Mouse (Mus musculus) liver, embryonic 14.5 days (tissue): ENCODE measurements around the gene Arhgef12. TPM values are rescaled to one million over a fixed set of nuclear protein-coding genes. Genes with fewer than 3 reads are reported as not detected.

Source experiments
- ATAC-seq: fragments of 200-750 bp; cut with Nextera tagmentation; 2 replicates; pipeline ENCODE4 v1.8.0; 2017; ENCODE audit warnings: moderate number of reproducible peaks, mild to moderate bottlenecking, moderate library complexity; ENCODE audit not compliant: insufficient read depth
- DNase-seq, 3 experiments: peaks; one replicate each; pipeline ENCODE4 v3.0.0-alpha.2; 2012 to 2013; ENCODE audit warnings: low read depth in 3 of 3, low spot score in 3 of 3
- H3K27ac ChIP-seq: fragments of 300-500 bp; sonication (generic); 2 replicates; pipeline ENCODE4 v1.5.1; 2014; ENCODE audit warnings: moderate library complexity, mild to moderate bottlenecking, control low read depth, inconsistent platforms
- H3K27me3 ChIP-seq: fragments of 300-500 bp; sonication (generic); 2 replicates; pipeline ENCODE4 v1.6.1; 2014; ENCODE audit warnings: mild to moderate bottlenecking, low read length, moderate library complexity; ENCODE audit not compliant: control insufficient read depth, insufficient read depth
- H3K36me3 ChIP-seq: fragments of 300-500 bp; sonication (generic); replicated peaks from 2 replicates; pipeline ENCODE4 v1.6.1; 2014; ENCODE audit warnings: low read depth; ENCODE audit not compliant: control insufficient read depth, insufficient read depth
- H3K4me1 ChIP-seq, 2 experiments: fragments of 200-500 bp in 1 of 2; fragments of 300-500 bp in 1 of 2; sonication (generic) in 1 of 2; replicated peaks; 2 replicates each; pipeline ENCODE4 v1.6.1; 2012 to 2014; ENCODE audit warnings: antibody characterized with exemption in 1 of 2, inconsistent platforms in 1 of 2, low read length in 1 of 2; ENCODE audit not compliant: control insufficient read depth in 2 of 2, insufficient read depth in 2 of 2
- H3K4me2 ChIP-seq: fragments of 300-500 bp; sonication (generic); 2 replicates; pipeline ENCODE4 v1.6.1; 2014; ENCODE audit warnings: low read depth, mild to moderate bottlenecking, control low read depth, moderate library complexity
- H3K4me3 ChIP-seq, 2 experiments: fragments of 200-500 bp in 1 of 2; fragments of 300-500 bp in 1 of 2; sonication (generic) in 1 of 2; 2 replicates each; pipeline ENCODE4 v1.5.1; 2012 to 2014; ENCODE audit warnings: low read depth in 2 of 2, low read length in 2 of 2, mild to moderate bottlenecking in 2 of 2, control low read depth in 1 of 2, inconsistent platforms in 1 of 2, moderate library complexity in 1 of 2; ENCODE audit not compliant: insufficient read depth in 1 of 2
- H3K9ac ChIP-seq: fragments of 300-500 bp; sonication (generic); replicated peaks from 2 replicates; pipeline ENCODE4 v1.6.1; 2014; ENCODE audit warnings: mild to moderate bottlenecking, control low read depth, moderate library complexity
- H3K9me3 ChIP-seq: fragments of 300-500 bp; sonication (generic); 2 replicates; pipeline ENCODE4 v1.6.1; 2016; ENCODE audit warnings: low read length, mixed read lengths; ENCODE audit not compliant: control insufficient read depth
- CTCF ChIP-seq: IDR thresholded peaks from 2 replicates; pipeline ENCODE4 v1.5.1; 2016; ENCODE audit warnings: antibody characterized with exemption, low read depth, control low read depth
- EP300 ChIP-seq: IDR thresholded peaks from 2 replicates; pipeline ENCODE4 v1.6.1; 2016; ENCODE audit warnings: antibody characterized with exemption, low read depth
- WGBS: fragments of 180-500 bp; shearing (Covaris S2); extraction: QIAGEN DNeasy Blood & Tissue Kit; methylation state at CpG from one replicate; pipeline ENCODE4 v1.1.7; 2014; ENCODE audit not compliant: insufficient replicate concordance; 5-methylcytosine and 5-hydroxymethylcytosine counted together
- polyA plus RNA-seq, 2 experiments: library from polyadenylated mRNA; depleted of rRNA in 1 of 2; stranded (reverse) in 1 of 2; unstranded in 1 of 2; fragments of >200 nt; fragmentation: Nextera tagmentation in 1 of 2; extraction: Ambion mirVana in 1 of 2; gene quantifications; 2 replicates each; pipeline versions ENCODE4 v1.2.1 to v1.2.3; 2012 to 2014

The Arhgef12 gene
- polyA plus RNA-seq, 2 experiments = 6.5 to 9.3 TPM

DNA sequence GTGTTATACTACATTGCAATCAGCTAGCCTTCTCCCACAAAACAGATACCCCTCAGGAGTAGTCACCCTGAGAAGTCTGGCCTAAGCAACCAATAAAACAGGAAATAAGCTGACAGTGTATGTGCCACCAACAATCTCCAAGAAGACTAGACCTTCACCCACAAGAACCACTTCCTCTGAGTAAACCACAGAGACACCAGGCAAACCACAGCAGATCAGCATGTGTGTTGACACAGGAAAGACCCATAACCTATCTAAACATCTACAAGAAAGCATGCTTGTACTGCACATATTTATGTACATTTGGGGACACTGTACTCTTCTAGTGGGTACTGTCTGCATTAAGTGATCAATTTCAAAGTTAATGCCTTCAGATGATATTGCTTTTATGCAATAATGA, 10.7 kb downstream of the Arhgef12 start:
- ATAC-seq = no peak
- H3K4me2 ChIP-seq = no peak overlapping the region
- H3K4me3 ChIP-seq = no peak overlapping the region
- no peaks in the 10 kb centered on the region for H3K36me3 ChIP-seq
- H3K27ac ChIP-seq = no peak overlapping the region
- peaks cover 5 to 14% of the 10 kb centered on the region in 2 experiments for H3K4me1 ChIP-seq
- no peak overlapping the region for H3K9ac ChIP-seq
- DNase-seq = no peak
- TF ChIP-seq CTCF = no peak
- TF ChIP-seq EP300 = no peak
- H3K27me3 ChIP-seq = no peaks in the 10 kb centered on the region
- no peaks in the 10 kb centered on the region for H3K9me3 ChIP-seq

GRCm38 (mm10) chr9:43094828-43095227, 12.2 kb downstream of the Arhgef12 start:
- Histone ChIP-seq H3K36me3 (no peaks in the 10 kb centered on the region), H3K4me2 (no peak overlapping the region), H3K4me1 (peaks cover 0 to 6% of the 10 kb centered on the region in 2 experiments; a peak in 3 of 4 replicates), H3K27me3 (no peaks in the 10 kb centered on the region), H3K9me3 (no peaks in the 10 kb centered on the region), H3K9ac (no peak overlapping the region), H3K4me3 (no peak overlapping the region), H3K27ac (no peak overlapping the region)
- DNase-seq = no peak
- TF ChIP-seq EP300 = no peak
- no peak for ATAC-seq
- WGBS = 66% methylated on average over 4 of the region's 4 CpGs

DNA sequence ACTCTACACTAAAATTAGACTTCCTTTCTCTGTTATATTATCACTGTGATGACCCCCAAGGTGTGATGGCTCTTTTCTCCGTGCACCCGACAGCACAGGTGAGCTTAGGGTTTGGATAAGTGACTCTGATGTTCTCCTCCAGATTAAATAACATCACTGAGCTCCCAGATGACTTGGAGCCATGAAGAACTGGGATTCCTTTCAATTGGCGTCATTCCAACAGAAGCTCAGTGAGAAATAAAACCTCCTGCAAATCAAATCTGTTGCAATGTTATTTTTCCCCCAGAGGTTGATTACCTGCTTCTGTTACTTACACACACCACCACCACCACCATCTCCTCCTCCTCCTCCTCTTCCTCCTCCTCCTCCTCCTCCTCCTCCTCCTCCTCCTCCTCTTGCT, 13.2 kb downstream of the Arhgef12 start:
- ATAC-seq (no peak), DNase-seq (no peak)
- WGBS = 67% methylated on average over 3 of the region's 3 CpGs
- Histone ChIP-seq H3K4me1 (peaks cover 0 to 3% of the 10 kb centered on the region in 2 experiments; a peak in 3 of 4 replicates), H3K36me3 (no peaks in the 10 kb centered on the region), H3K27me3 (no peaks in the 10 kb centered on the region), H3K4me3 (no peak overlapping the region), H3K9me3 (no peaks in the 10 kb centered on the region), H3K9ac (no peak overlapping the region), H3K4me2 (no peak overlapping the region), H3K27ac (no peak overlapping the region)
- TF ChIP-seq CTCF (no peak), EP300 (no peak)

- Histone ChIP-seq H3K36me3 (no peaks in the 10 kb centered on the region), H3K4me3 (no peak overlapping the region), H3K4me2 (no peak overlapping the region), H3K9me3 (no peaks in the 10 kb centered on the region), H3K27ac (no peak overlapping the region), H3K4me1 (peaks cover 0 to under 1% of the 10 kb centered on the region in 2 experiments; a peak in 1 of 4 replicates), H3K27me3 (no peaks in the 10 kb centered on the region), H3K9ac (no peak overlapping the region)
- DNase-seq = no peak
- ATAC-seq = no peak
- 75% methylated on average over 1 of the region's 1 CpGs for WGBS
- no peak for TF ChIP-seq EP300
- TF ChIP-seq CTCF = no peak
Observed at GRCm38 (mm10) chr9:43085686-43086285, 21.3 kb downstream of the Arhgef12 start.

GRCm38 (mm10) chr9:43084496-43085362, 22.3 kb downstream of the Arhgef12 start:
- Histone ChIP-seq H3K4me2 (no peak overlapping the region), H3K27ac (no peak overlapping the region), H3K27me3 (no peaks in the 10 kb centered on the region), H3K9ac (no peak overlapping the region), H3K4me1 (peaks cover 0 to 2% of the 10 kb centered on the region in 2 experiments; a peak in 1 of 4 replicates), H3K36me3 (no peaks in the 10 kb centered on the region), H3K4me3 (no peak overlapping the region), H3K9me3 (no peaks in the 10 kb centered on the region)
- WGBS = 74% methylated on average over 7 of the region's 7 CpGs
- DNase-seq = no peak
- ATAC-seq = no peak
- no peak for TF ChIP-seq EP300
- TF ChIP-seq CTCF = no peak
